Comparison of ENCODE assay signal across 21 mouse cellular contexts in the genomic region with DNA sequence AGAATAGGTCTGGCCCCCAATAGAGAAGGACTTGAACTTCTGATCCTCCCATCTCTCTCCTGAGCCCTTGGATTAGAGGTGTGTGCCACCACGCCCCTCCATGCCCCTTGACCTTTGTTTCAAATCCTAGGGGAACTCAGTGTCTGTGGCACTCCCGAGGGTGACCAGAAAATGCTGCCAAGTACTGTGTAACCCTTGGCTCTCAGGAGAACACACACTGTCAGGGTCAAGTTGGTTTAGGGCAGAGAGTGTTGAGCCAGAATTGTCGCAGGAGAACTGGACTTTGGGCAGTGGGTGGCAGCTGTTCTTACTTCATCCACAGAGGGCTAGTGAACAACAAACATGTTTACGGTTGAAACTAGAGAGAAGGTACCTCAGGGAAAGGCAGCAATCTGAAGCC. TPM values are rescaled to one million over a fixed set of nuclear protein-coding genes. Genes with fewer than 3 reads are reported as not detected.
DNase-seq lines count a peak whose midpoint lies in the region; ATAC-seq lines count a peak whose summit lies in the region.
"Had no signal": no experiment of that assay in that cellular context is flagged by ENCODE, and none has a peak within 500 bp of the region (broad histone marks: within the 10 kb centered on the region; RNA-seq: fewer than 3 reads in every experiment).

No protein-coding gene starts in this region.

- H3K36me3 ChIP-seq in kidney, embryonic 16.5 days (ENCODE audit: insufficient read depth, low read length) = no peaks in the 10 kb centered on the region
- no peaks in the 10 kb centered on the region for H3K36me3 ChIP-seq in midbrain, embryonic 11.5 days (ENCODE audit: control insufficient read depth, insufficient read depth, low read length)
- peaks cover 2% of the 10 kb centered on the region; the same call in 1 of the 2 replicates for H3K36me3 ChIP-seq in midbrain, embryonic 16.5 days (ENCODE audit: control insufficient read depth, insufficient read depth, low read length)
- no peaks in the 10 kb centered on the region for H3K36me3 ChIP-seq in hindbrain, embryonic 13.5 days
- H3K36me3 ChIP-seq: forebrain, embryonic 15.5 days; heart, embryonic 10.5 days; hindbrain, embryonic 15.5 days; neural tube, embryonic 15.5 days had no signal

- no peak overlapping the region for H3K9ac ChIP-seq in kidney, embryonic 16.5 days (replicated peaks; ENCODE audit: low read length)
- no peak overlapping the region for H3K9ac ChIP-seq in midbrain, embryonic 11.5 days (ENCODE audit: low read length)
- no peak overlapping the region for H3K9ac ChIP-seq in midbrain, embryonic 16.5 days (ENCODE audit: low read depth, low read length)
- H3K9ac ChIP-seq in hindbrain, embryonic 13.5 days = no peak overlapping the region
- H3K9ac ChIP-seq: forebrain, embryonic 15.5 days; hindbrain, embryonic 15.5 days; liver, embryonic 14.5 days; neural tube, embryonic 15.5 days had no signal

- H3K4me3 ChIP-seq in kidney, embryonic 16.5 days (ENCODE audit: low read length) = no peak overlapping the region
- H3K4me3 ChIP-seq in midbrain, embryonic 11.5 days (ENCODE audit: low read depth, low read length) = no peak overlapping the region
- H3K4me3 ChIP-seq in midbrain, embryonic 16.5 days (ENCODE audit: low read depth, low read length) = no peak overlapping the region
- no peak overlapping the region for H3K4me3 ChIP-seq in hindbrain, embryonic 13.5 days
- H3K4me3 ChIP-seq: forebrain, embryonic 15.5 days; heart, embryonic 10.5 days; hindbrain, embryonic 15.5 days; neural tube, embryonic 15.5 days had no signal

- DNase-seq in kidney, adult 11 months = peak; percentile 80
- peak; percentile 72 for DNase-seq in midbrain, embryonic 11.5 days (ENCODE audit: low spot score, missing footprints)
- DNase-seq in kidney, adult 9 months = peak; percentile 88
- DNase-seq in layer of hippocampus, adult 11-12 months (ENCODE audit: low spot score) = no peak
- DNase-seq: adrenal gland, postnatal 25 days; B cell, adult 2 months; cerebellum, adult 9-10 months; heart, postnatal 4 days; lung, postnatal 4 days; thymus, adult 18-20 months; thymus, postnatal 36 days had no signal

- no peak overlapping the region for H3K4me2 ChIP-seq in kidney, embryonic 16.5 days (replicated peaks; ENCODE audit: low read depth, low read length)
- H3K4me2 ChIP-seq in midbrain, embryonic 11.5 days = no peak overlapping the region
- no peak overlapping the region for H3K4me2 ChIP-seq in midbrain, embryonic 16.5 days (ENCODE audit: low read length)
- no peak overlapping the region for H3K4me2 ChIP-seq in hindbrain, embryonic 13.5 days
- H3K4me2 ChIP-seq: forebrain, embryonic 15.5 days; hindbrain, embryonic 15.5 days; neural tube, embryonic 15.5 days had no signal

- no peak overlapping the region for H3K27ac ChIP-seq in kidney, embryonic 16.5 days (ENCODE audit: low read length)
- H3K27ac ChIP-seq in midbrain, embryonic 11.5 days (ENCODE audit: low read depth, low read length) = no peak overlapping the region
- no peak overlapping the region for H3K27ac ChIP-seq in midbrain, embryonic 16.5 days (ENCODE audit: low read length)
- no peak overlapping the region for H3K27ac ChIP-seq in hindbrain, embryonic 13.5 days
- H3K27ac ChIP-seq: forebrain, embryonic 15.5 days; heart, embryonic 10.5 days; hindbrain, embryonic 15.5 days; liver, embryonic 14.5 days; neural tube, embryonic 15.5 days had no signal

- peaks cover 11% of the 10 kb centered on the region for H3K27me3 ChIP-seq in kidney, embryonic 16.5 days (ENCODE audit: insufficient read depth, low read length)
- H3K27me3 ChIP-seq in midbrain, embryonic 11.5 days (ENCODE audit: control insufficient read depth, insufficient read depth, low read length) = no peaks in the 10 kb centered on the region
- H3K27me3 ChIP-seq in midbrain, embryonic 16.5 days (ENCODE audit: control insufficient read depth, insufficient read depth, low read depth, low read length) = no peaks in the 10 kb centered on the region
- H3K27me3 ChIP-seq in hindbrain, embryonic 13.5 days = no peaks in the 10 kb centered on the region; the same call in 1 of the 2 replicates
- H3K27me3 ChIP-seq: CH12.LX; forebrain, embryonic 15.5 days; hindbrain, embryonic 15.5 days had no signal

- no peak; the same call in 1 of the 2 replicates for ATAC-seq in kidney, embryonic 16.5 days (ENCODE audit: low FRiP score, low TSS enrichment)
- no peak for ATAC-seq in midbrain, embryonic 11.5 days (ENCODE audit: low FRiP score)
- ATAC-seq in midbrain, embryonic 16.5 days = no peak
- no peak for ATAC-seq in hindbrain, embryonic 13.5 days (ENCODE audit: low FRiP score)
- ATAC-seq: forebrain, embryonic 15.5 days had no signal

- 58% methylated on average over 4 of the region's 4 CpGs for WGBS in kidney, embryonic 16.5 days
- WGBS in midbrain, embryonic 11.5 days = 72% methylated on average over 4 of the region's 4 CpGs
- WGBS in midbrain, embryonic 16.5 days = 72% methylated on average over 4 of the region's 4 CpGs
- WGBS in hindbrain, embryonic 13.5 days = 69% methylated on average over 4 of the region's 4 CpGs

- H3K4me1 ChIP-seq in kidney, embryonic 16.5 days (ENCODE audit: insufficient read depth, low read length) = no peaks in the 10 kb centered on the region
- no peaks in the 10 kb centered on the region for H3K4me1 ChIP-seq in midbrain, embryonic 11.5 days (ENCODE audit: control insufficient read depth, insufficient read depth, low read length)
- no peaks in the 10 kb centered on the region; the same call in 1 of the 2 replicates for H3K4me1 ChIP-seq in midbrain, embryonic 16.5 days (ENCODE audit: control insufficient read depth, insufficient read depth, low read length)
- peaks cover 6% of the 10 kb centered on the region for H3K4me1 ChIP-seq in hindbrain, embryonic 13.5 days (replicated peaks)
- H3K4me1 ChIP-seq: forebrain, embryonic 15.5 days; hindbrain, embryonic 15.5 days had no signal

- peaks cover 9% of the 10 kb centered on the region; the same call in 1 of the 2 replicates for H3K9me3 ChIP-seq in kidney, embryonic 16.5 days (ENCODE audit: low read length)
- H3K9me3 ChIP-seq in midbrain, embryonic 11.5 days (ENCODE audit: control insufficient read depth, low read length) = peaks cover 4% of the 10 kb centered on the region; the same call in 1 of the 2 replicates
- no peaks in the 10 kb centered on the region; the same call in 1 of the 2 replicates for H3K9me3 ChIP-seq in midbrain, embryonic 16.5 days (replicated peaks; ENCODE audit: control insufficient read depth, low read length, poor library complexity, severe bottlenecking)
- no peaks in the 10 kb centered on the region for H3K9me3 ChIP-seq in hindbrain, embryonic 13.5 days
- H3K9me3 ChIP-seq: forebrain, embryonic 15.5 days; hindbrain, embryonic 15.5 days; neural tube, embryonic 15.5 days had no signal

RNA-seq across cellular contexts. Expression of gene Slc15a4, which starts 4.9 kb away (rescaled TPM):
- 20.5 and 23.3 TPM in 2 replicates for polyA plus RNA-seq in kidney, embryonic 16.5 days (2015; fragmentation: Nextera tagmentation; extraction: Ambion mirVana)
- polyA plus RNA-seq in midbrain, embryonic 11.5 days (2014; fragmentation: Nextera tagmentation; extraction: Ambion mirVana) = 21.0 and 23.1 TPM in 2 replicates
- 26.3 and 31.1 TPM in 2 replicates for polyA plus RNA-seq in midbrain, embryonic 16.5 days (2015; fragmentation: Nextera tagmentation; extraction: Ambion mirVana)
- polyA plus RNA-seq in hindbrain, embryonic 13.5 days (2015; fragmentation: Nextera tagmentation; extraction: Ambion mirVana) = 25.9 and 26.4 TPM in 2 replicates

RNA-seq across cellular contexts. Expression of gene Glt1d1, which starts 5.6 kb away (rescaled TPM):
- 0.27 and 0.54 TPM in 2 replicates for polyA plus RNA-seq in kidney, embryonic 16.5 days (2015; fragmentation: Nextera tagmentation; extraction: Ambion mirVana)
- polyA plus RNA-seq in midbrain, embryonic 11.5 days (2014; fragmentation: Nextera tagmentation; extraction: Ambion mirVana) = 0.33 and 1.1 TPM in 2 replicates
- 1.7 TPM in 2 replicates for polyA plus RNA-seq in midbrain, embryonic 16.5 days (2015; fragmentation: Nextera tagmentation; extraction: Ambion mirVana)
- polyA plus RNA-seq in hindbrain, embryonic 13.5 days (2015; fragmentation: Nextera tagmentation; extraction: Ambion mirVana) = 0.77 and 1.5 TPM in 2 replicates
- polyA plus RNA-seq: heart, embryonic 16.5 days had no signal
